Mouse (Mus musculus) liver, adult 2 months (tissue): ENCODE measurements around the gene Myh3.

Source experiments
- CTCF ChIP-seq: fragments of 200-500 bp; IDR thresholded peaks from 2 replicates; pipeline ENCODE4 v1.5.1; 2011; ENCODE audit warnings: low read depth, low read length, control low read depth
- POLR2A ChIP-seq: fragments of 200-500 bp; IDR thresholded peaks from 2 replicates; pipeline ENCODE4 v1.6.1; 2011; ENCODE audit warnings: low read length, control low read depth; ENCODE audit not compliant: insufficient read depth; ENCODE audit errors: extremely low read depth

- TF ChIP-seq POLR2A (no peak), CTCF (no peak)
These were observed 3.1 kb upstream of the Myh3 start for GRCm38 (mm10) chr11:67075036-67075435.
